Mouse (Mus musculus): ENCODE measurements around the gene Pip4k2b. TPM values are rescaled to one million over a fixed set of nuclear protein-coding genes. Genes with fewer than 3 reads are reported as not detected.
"Not testable (repeated sequence)": the region's sequence is repeated elsewhere in the genome, so short reads cannot be mapped to it uniquely, and the experiment has no call there.

Pip4k2b gene
- polyA plus RNA-seq, 1 experiment from 2014 or later, result 1.1 TPM

DNA sequence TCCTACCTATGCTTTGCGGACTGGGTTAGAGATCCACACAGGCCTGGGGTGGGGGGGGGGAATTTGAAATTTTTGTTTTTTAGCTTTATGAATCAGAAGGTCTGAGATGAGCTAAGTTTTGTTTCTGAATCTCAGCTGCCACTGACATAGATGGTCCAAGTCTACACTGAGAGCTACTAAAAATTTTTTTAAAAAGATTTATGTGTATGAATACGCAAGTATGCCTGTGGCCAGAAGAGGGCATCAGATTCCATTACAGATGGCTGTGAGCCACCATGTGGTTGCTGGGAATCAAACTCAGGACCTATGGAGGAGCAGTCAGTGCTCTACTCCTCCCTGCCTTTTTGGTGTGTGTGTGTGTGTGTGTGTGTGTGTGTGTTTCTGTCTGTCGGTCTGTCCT, 30.1 kb downstream of the Pip4k2b start:
- WGBS, result 92% methylated on average over 3 of the region's 3 CpGs
- peaks cover 63% of the 10 kb centered on the region for H3K36me3 ChIP-seq (ENCODE audit: control insufficient read depth, insufficient read depth, low read length)

DNA sequence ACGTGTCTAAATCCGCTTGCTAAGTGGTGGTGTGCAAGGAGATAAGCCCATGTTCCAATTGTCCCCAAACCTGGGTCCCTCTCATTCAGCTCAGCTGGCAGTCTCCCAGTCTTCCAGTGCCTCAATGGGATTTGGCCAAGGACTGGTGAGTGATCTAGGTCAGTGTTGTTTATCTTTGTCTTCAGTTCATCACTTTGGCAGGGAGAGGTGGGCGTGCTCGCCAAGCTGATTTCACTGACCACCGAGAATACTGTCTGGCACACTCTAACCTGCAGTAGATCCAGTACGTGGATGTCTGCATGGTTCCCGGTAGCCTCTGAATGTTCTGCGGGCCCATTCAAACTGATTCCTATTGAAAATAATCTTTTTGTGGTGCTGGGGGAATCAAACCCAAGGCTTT, 30.6 kb downstream of the Pip4k2b start:
- H3K36me3 ChIP-seq (ENCODE audit: control insufficient read depth, insufficient read depth, low read length), result peaks cover 63% of the 10 kb centered on the region
- no peaks in the 10 kb centered on the region for H3K27me3 ChIP-seq (ENCODE audit: control insufficient read depth, insufficient read depth, low read length)
- no peak overlapping the region for H3K4me3 ChIP-seq (ENCODE audit: control insufficient read depth in 1 of 2, insufficient read depth in 1 of 2, low read depth in 1 of 2, low read length in 2 of 2)
- no peaks in the 10 kb centered on the region for H3K9me3 ChIP-seq (ENCODE audit: control insufficient read depth, low read length)
- WGBS, result 67% methylated on average over 8 of the region's 8 CpGs
- H3K4me1 ChIP-seq (ENCODE audit: control insufficient read depth in 2 of 2, insufficient read depth in 2 of 2, low read length in 2 of 2), result peaks cover 0 to 11% of the 10 kb centered on the region in 2 experiments; a peak in 2 of 4 replicates
- H3K9ac ChIP-seq (ENCODE audit: low read length), result no peak overlapping the region
- no peak for ATAC-seq (ENCODE audit: insufficient number of reproducible peaks, insufficient read depth, low FRiP score, low read depth)
- no peak overlapping the region for H3K4me2 ChIP-seq (ENCODE audit: low read length)
- H3K27ac ChIP-seq (replicated peaks in 1 of 2; ENCODE audit: control insufficient read depth in 1 of 2, insufficient read depth in 1 of 2, low read depth in 2 of 2, low read length in 2 of 2), result no peak overlapping the region

More for the DNA sequence above, 30.1 kb downstream of the Pip4k2b start:
- Histone ChIP-seq H3K4me1 (ENCODE audit: control insufficient read depth in 2 of 2, insufficient read depth in 2 of 2, low read length in 2 of 2) (peaks cover 0 to 11% of the 10 kb centered on the region in 2 experiments; a peak in 2 of 4 replicates), H3K4me2 (ENCODE audit: low read length) (no peak overlapping the region), H3K9ac (ENCODE audit: low read length) (no peak overlapping the region), H3K9me3 (ENCODE audit: control insufficient read depth, low read length) (no peaks in the 10 kb centered on the region), H3K4me3 (ENCODE audit: control insufficient read depth in 1 of 2, insufficient read depth in 1 of 2, low read depth in 1 of 2, low read length in 2 of 2) (no peak overlapping the region), H3K27me3 (ENCODE audit: control insufficient read depth, insufficient read depth, low read length) (no peaks in the 10 kb centered on the region), H3K27ac (replicated peaks in 1 of 2; ENCODE audit: control insufficient read depth in 1 of 2, insufficient read depth in 1 of 2, low read depth in 2 of 2, low read length in 2 of 2) (no peak overlapping the region)
- no peak for ATAC-seq (ENCODE audit: insufficient number of reproducible peaks, insufficient read depth, low FRiP score, low read depth)

DNA sequence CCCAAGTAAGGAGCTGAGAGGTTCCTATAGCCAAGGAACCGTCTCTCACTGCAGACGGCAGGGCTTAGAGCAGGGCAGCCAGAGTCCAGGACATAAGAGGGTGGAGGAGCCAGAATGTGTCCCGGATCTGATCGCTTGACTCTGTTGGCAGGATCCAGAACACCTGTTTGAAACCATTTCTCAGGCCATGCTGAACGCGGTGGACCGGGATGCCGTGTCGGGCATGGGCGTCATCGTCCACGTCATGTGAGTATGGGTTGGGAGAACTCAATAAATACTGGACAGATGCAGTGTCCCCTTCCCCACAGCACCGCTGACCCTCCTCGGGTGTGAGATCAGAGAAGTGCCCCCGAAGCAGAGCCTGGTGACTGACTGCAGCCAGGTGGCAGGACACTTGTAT, 32.2 kb downstream of the Pip4k2b start:
- no peak overlapping the region for H3K9ac ChIP-seq (ENCODE audit: low read length)
- H3K4me3 ChIP-seq (ENCODE audit: control insufficient read depth in 1 of 2, insufficient read depth in 1 of 2, low read depth in 1 of 2, low read length in 2 of 2), result no peak overlapping the region
- WGBS, result 94% methylated on average over 15 of the region's 15 CpGs
- H3K4me1 ChIP-seq (ENCODE audit: control insufficient read depth in 2 of 2, insufficient read depth in 2 of 2, low read length in 2 of 2), result peaks cover 0 to 11% of the 10 kb centered on the region in 2 experiments; a peak in 2 of 4 replicates
- no peaks in the 10 kb centered on the region for H3K27me3 ChIP-seq (ENCODE audit: control insufficient read depth, insufficient read depth, low read length)
- no peak overlapping the region for H3K27ac ChIP-seq (replicated peaks in 1 of 2; ENCODE audit: control insufficient read depth in 1 of 2, insufficient read depth in 1 of 2, low read depth in 2 of 2, low read length in 2 of 2)
- no peak overlapping the region for H3K4me2 ChIP-seq (ENCODE audit: low read length)
- H3K36me3 ChIP-seq (ENCODE audit: control insufficient read depth, insufficient read depth, low read length), result peaks cover 63% of the 10 kb centered on the region
- no peak for ATAC-seq (ENCODE audit: insufficient number of reproducible peaks, insufficient read depth, low FRiP score, low read depth)
- no peaks in the 10 kb centered on the region for H3K9me3 ChIP-seq (ENCODE audit: control insufficient read depth, low read length)

- no peak for ATAC-seq (ENCODE audit: insufficient number of reproducible peaks, insufficient read depth, low FRiP score, low read depth)
- 79% methylated on average over 13 of the region's 13 CpGs for WGBS
- peaks cover 68% of the 10 kb centered on the region for H3K36me3 ChIP-seq (ENCODE audit: control insufficient read depth, insufficient read depth, low read length)
Measured at GRCm38 (mm10) chr11:97711200-97711900, 33.2 kb downstream of the Pip4k2b start.

GRCm38 (mm10) chr11:97710067-97710466, 34.4 kb downstream of the Pip4k2b start:
- peaks cover 79% of the 10 kb centered on the region for H3K36me3 ChIP-seq (ENCODE audit: control insufficient read depth, insufficient read depth, low read length)
- H3K4me1 ChIP-seq (ENCODE audit: control insufficient read depth in 2 of 2, insufficient read depth in 2 of 2, low read length in 2 of 2); H3K9me3 ChIP-seq (ENCODE audit: control insufficient read depth, low read length); H3K4me3 ChIP-seq (ENCODE audit: control insufficient read depth in 1 of 2, insufficient read depth in 1 of 2, low read depth in 1 of 2, low read length in 2 of 2); ATAC-seq (ENCODE audit: insufficient number of reproducible peaks, insufficient read depth, low FRiP score, low read depth); H3K9ac ChIP-seq (ENCODE audit: low read length); H3K27ac ChIP-seq (replicated peaks in 1 of 2; ENCODE audit: control insufficient read depth in 1 of 2, insufficient read depth in 1 of 2, low read depth in 2 of 2, low read length in 2 of 2); H3K4me2 ChIP-seq (ENCODE audit: low read length); H3K27me3 ChIP-seq (ENCODE audit: control insufficient read depth, insufficient read depth, low read length): not testable (repeated sequence)
- 80% methylated on average over 2 of the region's 2 CpGs for WGBS

More at GRCm38 (mm10) chr11:97711200-97711900, 33.2 kb downstream of the Pip4k2b start:
- Histone ChIP-seq H3K4me2 (ENCODE audit: low read length) (no peak overlapping the region), H3K9me3 (ENCODE audit: control insufficient read depth, low read length) (no peaks in the 10 kb centered on the region), H3K4me3 (ENCODE audit: control insufficient read depth in 1 of 2, insufficient read depth in 1 of 2, low read depth in 1 of 2, low read length in 2 of 2) (no peak overlapping the region), H3K9ac (ENCODE audit: low read length) (no peak overlapping the region), H3K27me3 (ENCODE audit: control insufficient read depth, insufficient read depth, low read length) (no peaks in the 10 kb centered on the region), H3K4me1 (ENCODE audit: control insufficient read depth in 2 of 2, insufficient read depth in 2 of 2, low read length in 2 of 2) (peaks cover 0 to 11% of the 10 kb centered on the region in 2 experiments; a peak in 2 of 4 replicates), H3K27ac (replicated peaks in 1 of 2; ENCODE audit: control insufficient read depth in 1 of 2, insufficient read depth in 1 of 2, low read depth in 2 of 2, low read length in 2 of 2) (no peak overlapping the region)

GRCm38 (mm10) chr11:97703039-97703826, 41.3 kb downstream of the Pip4k2b start, which contains the start of gene Psmb3:
Gene Psmb3, plus strand, starts transcription at chr11:97703399.
- peaks cover 34% of the 10 kb centered on the region for H3K36me3 ChIP-seq (ENCODE audit: control insufficient read depth, insufficient read depth, low read length)
- peaks cover 7 to 23% of the 10 kb centered on the region in 2 experiments; a peak in 3 of 4 replicates for H3K4me1 ChIP-seq (ENCODE audit: control insufficient read depth in 2 of 2, insufficient read depth in 2 of 2, low read length in 2 of 2)
- peak within 1 kb of the TSS; percentile 77 to 80 for H3K27ac ChIP-seq (replicated peaks in 1 of 2; ENCODE audit: control insufficient read depth in 1 of 2, insufficient read depth in 1 of 2, low read depth in 2 of 2, low read length in 2 of 2)
- peak within 1 kb of the TSS; percentile 85 for H3K9ac ChIP-seq (ENCODE audit: low read length)
- ATAC-seq (ENCODE audit: insufficient number of reproducible peaks, insufficient read depth, low FRiP score, low read depth), result peak; percentile 84
- no peaks in the 10 kb centered on the region for H3K27me3 ChIP-seq (ENCODE audit: control insufficient read depth, insufficient read depth, low read length)
- H3K4me2 ChIP-seq (ENCODE audit: low read length), result peak within 1 kb of the TSS; percentile 89
- no peaks in the 10 kb centered on the region for H3K9me3 ChIP-seq (ENCODE audit: control insufficient read depth, low read length)
- H3K4me3 ChIP-seq (ENCODE audit: control insufficient read depth in 1 of 2, insufficient read depth in 1 of 2, low read depth in 1 of 2, low read length in 2 of 2), result peak within 1 kb of the TSS; percentile 70 to 85
- under 1% methylated on average over 35 of the region's 35 CpGs for WGBS

- Histone ChIP-seq H3K4me2 (ENCODE audit: low read length) (peak overlapping the region; percentile 89), H3K27me3 (ENCODE audit: control insufficient read depth, insufficient read depth, low read length) (no peaks in the 10 kb centered on the region), H3K9ac (ENCODE audit: low read length) (peak overlapping the region; percentile 73), H3K4me1 (ENCODE audit: control insufficient read depth in 2 of 2, insufficient read depth in 2 of 2, low read length in 2 of 2) (peaks cover 14 to 32% of the 10 kb centered on the region in 2 experiments), H3K4me3 (ENCODE audit: control insufficient read depth in 1 of 2, insufficient read depth in 1 of 2, low read depth in 1 of 2, low read length in 2 of 2) (peak overlapping the region; percentile 65 to 70), H3K9me3 (ENCODE audit: control insufficient read depth, low read length) (no peaks in the 10 kb centered on the region), H3K27ac (replicated peaks in 1 of 2; ENCODE audit: control insufficient read depth in 1 of 2, insufficient read depth in 1 of 2, low read depth in 2 of 2, low read length in 2 of 2) (peak overlapping the region; percentile 46 to 77), H3K36me3 (ENCODE audit: control insufficient read depth, insufficient read depth, low read length) (peaks cover 25% of the 10 kb centered on the region)
- ATAC-seq (ENCODE audit: insufficient number of reproducible peaks, insufficient read depth, low FRiP score, low read depth), result no peak
- WGBS, result under 1% methylated on average over 24 of the region's 24 CpGs
Measured at GRCm38 (mm10) chr11:97702393-97702745, 42.1 kb downstream of the Pip4k2b start.

Measured in heart, embryonic 14.5 days (tissue).